Mouse (Mus musculus) CD4-positive, CD25-positive, alpha-beta regulatory T cell, adult 2 months (primary cell): ENCODE measurements around the gene Sesn2.
A peak's percentile ranks its signal among the peaks of the same experiment; 100 is the strongest.
"Not testable (repeated sequence)": the region's sequence is repeated elsewhere in the genome, so short reads cannot be mapped to it uniquely, and the experiment has no call there.

Source experiments
- DNase-seq: peaks from one replicate; pipeline ENCODE4 v3.0.0-alpha.2; 2012; ENCODE audit warnings: low read depth, low spot score

The Sesn2 gene

GRCm38 (mm10) chr4:132482956-132483608, 27.2 kb downstream of the Sesn2 start:
- no peak for DNase-seq

- not testable (repeated sequence) for DNase-seq
These were observed 28.2 kb downstream of the Sesn2 start for GRCm38 (mm10) chr4:132482104-132482503.

- DNase-seq: no peak
These were observed 32.5 kb downstream of the Sesn2 start for GRCm38 (mm10) chr4:132477833-132478232.

- no peak for DNase-seq
These were observed 34.1 kb downstream of the Sesn2 start for GRCm38 (mm10) chr4:132475895-132476878.

- DNase-seq: no peak
These were observed 35.7 kb downstream of the Sesn2 start for GRCm38 (mm10) chr4:132474631-132475030.

- DNase-seq: no peak
These were observed 36.9 kb downstream of the Sesn2 start for GRCm38 (mm10) chr4:132473411-132473810.

- DNase-seq: no peak
These were observed 40.4 kb downstream of the Sesn2 start for GRCm38 (mm10) chr4:132469873-132470272.

GRCm38 (mm10) chr4:132464255-132464613, 46.1 kb downstream of the Sesn2 start:
- no peak for DNase-seq

GRCm38 (mm10) chr4:132463430-132464254, 46.7 kb downstream of the Sesn2 start, which contains the start of gene Med18:
Med18 (minus strand) TSS chr4:132463921.
- DNase-seq: peak; percentile 94

- no peak for DNase-seq
These were observed 47.5 kb downstream of the Sesn2 start for GRCm38 (mm10) chr4:132462836-132463235.

- DNase-seq: no peak
These were observed 50.1 kb downstream of the Sesn2 start for GRCm38 (mm10) chr4:132460225-132460624.

- DNase-seq: no peak
These were observed 54.7 kb downstream of the Sesn2 start for GRCm38 (mm10) chr4:132455561-132455960.

- no peak for DNase-seq
These were observed 55.2 kb downstream of the Sesn2 start for GRCm38 (mm10) chr4:132455146-132455545.

- no peak for DNase-seq
These were observed 56.1 kb downstream of the Sesn2 start for GRCm38 (mm10) chr4:132454216-132454615.

- DNase-seq: no peak
These were observed 60.5 kb downstream of the Sesn2 start for GRCm38 (mm10) chr4:132449778-132450177.

- no peak for DNase-seq
These were observed 64.2 kb downstream of the Sesn2 start for GRCm38 (mm10) chr4:132446105-132446504.

- DNase-seq: no peak
These were observed 65.8 kb downstream of the Sesn2 start for GRCm38 (mm10) chr4:132444516-132444915.
